Mouse (Mus musculus) forebrain, embryonic 16.5 days (tissue): ENCODE results near the gene Pspn. TPM values are rescaled to one million over a fixed set of nuclear protein-coding genes. Genes with fewer than 3 reads are reported as not detected.

Experiments used
- ATAC-seq: fragments of 200-750 bp; cut with Nextera tagmentation; 2 replicates; pipeline ENCODE4 v1.8.0; 2017; ENCODE audit warnings: mild to moderate bottlenecking, moderate library complexity
- H3K27ac ChIP-seq: fragments of 300-500 bp; sonication (generic); 2 replicates; pipeline ENCODE4 v1.5.1; 2014; ENCODE audit warnings: low read length, control low read depth
- H3K27me3 ChIP-seq: fragments of 300-500 bp; sonication (generic); replicated peaks from 2 replicates; pipeline ENCODE4 v1.6.1; 2014; ENCODE audit warnings: low read length; ENCODE audit not compliant: control insufficient read depth, insufficient read depth
- H3K36me3 ChIP-seq: fragments of 300-500 bp; sonication (generic); 2 replicates; pipeline ENCODE4 v1.6.1; 2014; ENCODE audit not compliant: control insufficient read depth, insufficient read depth
- H3K4me1 ChIP-seq: fragments of 300-500 bp; sonication (generic); replicated peaks from 2 replicates; pipeline ENCODE4 v1.6.1; 2014; ENCODE audit warnings: low read length; ENCODE audit not compliant: control insufficient read depth, insufficient read depth
- H3K4me2 ChIP-seq: fragments of 300-500 bp; sonication (generic); 2 replicates; pipeline ENCODE4 v1.6.1; 2014; ENCODE audit warnings: mild to moderate bottlenecking, low read length, control low read depth
- H3K4me3 ChIP-seq: fragments of 300-500 bp; sonication (generic); replicated peaks from 2 replicates; pipeline ENCODE4 v1.5.1; 2014; ENCODE audit warnings: mild to moderate bottlenecking, low read length, control low read depth
- H3K9ac ChIP-seq: fragments of 300-500 bp; sonication (generic); replicated peaks from 2 replicates; pipeline ENCODE4 v1.6.1; 2014; ENCODE audit warnings: low read depth, low read length, control low read depth
- H3K9me3 ChIP-seq: fragments of 300-500 bp; sonication (generic); 2 replicates; pipeline ENCODE4 v1.6.1; 2016; ENCODE audit warnings: low read length; ENCODE audit not compliant: control insufficient read depth
- whole genome bisulfite sequencing: fragments of 180-500 bp; shearing (Covaris S2); extraction: QIAGEN DNeasy Blood & Tissue Kit; methylation state at CpG from one replicate; pipeline ENCODE4 v1.1.7; 2014; 5-methylcytosine and 5-hydroxymethylcytosine counted together
- polyA plus RNA-seq: library from polyadenylated mRNA; unstranded; fragments of >200 nt; fragmentation: Nextera tagmentation; extraction: Ambion mirVana; gene quantifications from 2 replicates; pipeline ENCODE4 v1.2.1, GENCODE M21; 2015

Gene Pspn
- polyA plus RNA-seq, 1 experiment from 2014 or later, result 1.0 TPM

DNA sequence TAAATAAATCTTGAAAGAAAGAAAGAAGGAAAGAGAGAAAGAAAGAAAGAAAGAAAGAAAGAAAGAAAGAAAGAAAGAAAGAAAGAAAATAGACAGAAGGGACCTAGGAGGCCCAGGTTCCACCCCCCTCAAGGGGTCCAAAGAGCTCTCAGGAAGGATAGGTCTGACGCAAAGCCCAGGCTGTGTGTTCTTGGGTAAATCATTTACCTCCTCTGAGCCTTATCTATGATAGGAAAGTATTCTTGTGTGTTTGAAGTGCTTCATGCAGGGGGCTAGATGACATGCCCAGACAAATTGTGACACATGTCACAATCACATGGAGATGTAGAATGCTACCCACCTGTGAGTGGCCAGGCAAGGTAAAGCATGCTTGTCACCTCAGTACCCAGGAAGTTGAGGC lies 47.2 kb downstream of the Pspn start:
- H3K4me2 ChIP-seq, result no peak overlapping the region
- H3K36me3 ChIP-seq, result no peaks in the 10 kb centered on the region
- 95% methylated on average over 1 of the region's 1 CpGs for WGBS
- H3K4me1 ChIP-seq, result no peaks in the 10 kb centered on the region
- no peaks in the 10 kb centered on the region for H3K27me3 ChIP-seq
- H3K27ac ChIP-seq, result no peak overlapping the region
- H3K9ac ChIP-seq, result no peak overlapping the region
- no peaks in the 10 kb centered on the region for H3K9me3 ChIP-seq
- no peak for ATAC-seq
- no peak overlapping the region for H3K4me3 ChIP-seq

DNA sequence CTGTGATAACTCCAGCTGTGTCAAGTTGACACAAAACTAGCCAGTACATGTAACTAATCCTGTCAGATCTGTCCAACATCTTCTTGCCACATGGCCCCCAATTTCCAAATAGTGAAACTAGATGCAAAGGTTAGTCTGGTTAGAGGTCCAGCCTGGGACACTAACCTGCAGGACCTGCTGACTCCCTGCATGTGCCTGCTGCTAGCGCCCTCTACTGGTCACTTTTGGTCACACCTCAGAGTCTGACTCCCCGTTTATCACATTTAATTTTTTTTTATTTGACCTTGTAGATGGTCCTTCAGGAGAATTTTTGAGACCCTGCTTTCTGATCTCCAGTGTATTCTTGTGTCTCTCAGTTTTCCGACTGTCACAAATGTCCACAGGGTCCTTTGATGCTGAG lies 48.9 kb downstream of the Pspn start:
- no peaks in the 10 kb centered on the region for H3K4me1 ChIP-seq
- no peaks in the 10 kb centered on the region for H3K27me3 ChIP-seq
- no peak overlapping the region for H3K9ac ChIP-seq
- no peak overlapping the region for H3K4me2 ChIP-seq
- H3K9me3 ChIP-seq, result no peaks in the 10 kb centered on the region
- 18% methylated on average over 3 of the region's 3 CpGs for WGBS
- no peak overlapping the region for H3K27ac ChIP-seq
- no peaks in the 10 kb centered on the region for H3K36me3 ChIP-seq
- H3K4me3 ChIP-seq, result no peak overlapping the region
- no peak for ATAC-seq

Other genes with a start within 250 kb of the Pspn start
- gene Nrtn, start 242.5 kb downstream of the Pspn start, polyA plus RNA-seq, result 0.73 and 0.84 TPM in 2 replicates
- 73.5 and 90.4 TPM in 2 replicates for gene Dus3l, start 235.3 kb downstream of the Pspn start, polyA plus RNA-seq
- 0.96 and 1.0 TPM in 2 replicates for gene Prr22, start 229.8 kb downstream of the Pspn start, polyA plus RNA-seq
- 3.7 and 4.2 TPM in 2 replicates for gene Rfx2, start 169.0 kb downstream of the Pspn start, polyA plus RNA-seq
- gene Acsbg2, start 125.6 kb downstream of the Pspn start, polyA plus RNA-seq, result not detected in 2 replicates
- 0.50 and 0.65 TPM in 2 replicates for gene 1700061G19Rik, start 124.5 kb downstream of the Pspn start, polyA plus RNA-seq
- 86.1 and 86.7 TPM in 2 replicates for gene Mllt1, start 64.6 kb downstream of the Pspn start, polyA plus RNA-seq
- gene Acer1, start 17.9 kb downstream of the Pspn start, polyA plus RNA-seq, result not detected in 2 replicates
- 153 and 178 TPM in 2 replicates for gene Clpp, start 9.7 kb downstream of the Pspn start, polyA plus RNA-seq
- 40.1 and 45.8 TPM in 2 replicates for gene Alkbh7, start 2.7 kb downstream of the Pspn start, polyA plus RNA-seq
- 84.3 and 90.1 TPM in 2 replicates for gene Gtf2f1, start 11.3 kb upstream of the Pspn start, polyA plus RNA-seq
- 0.47 and 0.83 TPM in 2 replicates for gene Gm17949, start 11.5 kb upstream of the Pspn start, polyA plus RNA-seq
- 29.6 and 30.8 TPM in 2 replicates for gene Khsrp, start 31.5 kb upstream of the Pspn start, polyA plus RNA-seq
- gene Slc25a41, start 41.6 kb upstream of the Pspn start, polyA plus RNA-seq, result not detected in 2 replicates
- gene Crb3, start 59.1 kb upstream of the Pspn start, polyA plus RNA-seq, result 1.5 and 2.1 TPM in 2 replicates
- 27.8 and 33.4 TPM in 2 replicates for gene Slc25a23, start 59.8 kb upstream of the Pspn start, polyA plus RNA-seq
- gene Dennd1c, start 78.5 kb upstream of the Pspn start, polyA plus RNA-seq, result 2.4 and 4.2 TPM in 2 replicates
- 285 and 318 TPM in 2 replicates for gene Tubb4a, start 87.8 kb upstream of the Pspn start, polyA plus RNA-seq
- 9.8 and 10.1 TPM in 2 replicates for gene Tnfsf9, start 105.3 kb upstream of the Pspn start, polyA plus RNA-seq
- gene Cd70, start 149.8 kb upstream of the Pspn start, polyA plus RNA-seq, result 0.30 TPM in 1 of 2 replicates, not detected in the other
- gene Tnfsf14, start 194.2 kb upstream of the Pspn start, polyA plus RNA-seq, result not detected in 2 replicates
- 0.65 and 1.2 TPM in 2 replicates for gene C3, start 228.1 kb upstream of the Pspn start, polyA plus RNA-seq
- 18.2 and 18.3 TPM in 2 replicates for gene Gpr108, start 248.4 kb upstream of the Pspn start, polyA plus RNA-seq
- gene Trip10, start 249.4 kb upstream of the Pspn start, polyA plus RNA-seq, result 12.0 and 14.2 TPM in 2 replicates